Mouse (Mus musculus) brain, adult 2 months (tissue): ENCODE data around the gene Tnfrsf26.
A peak's percentile ranks its signal among the peaks of the same experiment; 100 is the strongest.

ENCODE experiments used
- DNase-seq: peaks from one replicate; pipeline ENCODE4 v3.0.0; 2011; ENCODE audit warnings: low read depth, low spot score

Gene Tnfrsf26

DNA sequence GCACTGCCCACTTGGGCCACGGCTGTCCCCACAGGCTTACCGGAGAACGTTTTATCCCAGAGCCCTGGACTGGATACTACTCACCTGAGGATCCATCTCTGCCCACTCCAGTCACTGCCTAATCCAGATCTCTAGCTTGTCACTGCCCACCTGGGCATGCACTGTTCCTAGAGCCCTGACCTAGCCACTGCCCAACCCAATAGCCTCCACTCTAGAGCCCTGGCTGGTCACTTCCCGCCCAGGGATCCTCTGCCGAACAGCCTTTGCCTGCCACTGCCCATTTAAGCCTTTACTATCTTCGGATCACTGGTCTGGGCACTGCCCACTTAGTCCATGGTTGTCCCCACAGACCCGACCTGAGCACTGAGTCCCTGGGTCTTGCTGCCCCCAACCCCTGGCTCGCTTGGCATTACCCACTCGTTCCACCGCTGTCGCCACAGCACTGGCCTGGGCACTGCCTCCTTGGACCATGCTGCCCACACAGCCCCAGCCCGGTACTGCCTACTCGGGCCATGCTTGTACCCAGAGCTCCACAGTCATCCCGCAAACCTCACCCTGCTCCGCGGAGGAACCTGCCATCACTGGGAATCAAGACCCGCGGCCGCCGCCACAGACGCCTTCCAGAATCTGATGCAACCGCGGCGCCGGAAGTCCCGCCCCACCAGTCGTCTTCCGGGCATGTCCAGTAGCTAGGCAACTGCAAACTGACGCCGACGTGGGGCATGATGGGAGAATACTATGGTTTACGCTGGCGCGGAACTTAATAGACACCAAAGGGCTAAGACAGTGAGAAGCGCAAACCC, 28.9 kb downstream of the Tnfrsf26 start, which contains the start of gene Cars:
TSS of gene Cars (minus strand) at position 663 of the 803 bp plus-strand sequence.
- peak; percentile 97 for DNase-seq

DNA sequence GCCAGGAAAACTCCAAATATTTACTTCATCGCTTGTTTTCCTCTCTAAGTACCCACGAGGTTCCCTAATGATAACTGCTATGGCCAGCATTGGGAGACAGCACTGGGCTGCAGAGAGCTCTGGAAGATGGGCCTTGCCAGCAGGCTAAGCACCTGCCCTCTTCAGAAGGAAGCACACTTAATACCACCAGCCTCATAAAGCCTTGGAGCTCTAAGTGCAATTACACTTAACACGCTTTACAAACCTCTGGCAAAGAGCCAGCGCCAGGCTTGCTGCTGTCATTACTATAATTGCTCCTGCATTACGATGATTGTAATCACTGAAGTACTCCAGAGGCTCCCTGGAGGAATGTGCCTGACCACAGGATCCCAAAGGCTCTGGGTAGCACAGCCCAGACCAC, 33.7 kb downstream of the Tnfrsf26 start:
- peak; percentile 42 for DNase-seq

DNA sequence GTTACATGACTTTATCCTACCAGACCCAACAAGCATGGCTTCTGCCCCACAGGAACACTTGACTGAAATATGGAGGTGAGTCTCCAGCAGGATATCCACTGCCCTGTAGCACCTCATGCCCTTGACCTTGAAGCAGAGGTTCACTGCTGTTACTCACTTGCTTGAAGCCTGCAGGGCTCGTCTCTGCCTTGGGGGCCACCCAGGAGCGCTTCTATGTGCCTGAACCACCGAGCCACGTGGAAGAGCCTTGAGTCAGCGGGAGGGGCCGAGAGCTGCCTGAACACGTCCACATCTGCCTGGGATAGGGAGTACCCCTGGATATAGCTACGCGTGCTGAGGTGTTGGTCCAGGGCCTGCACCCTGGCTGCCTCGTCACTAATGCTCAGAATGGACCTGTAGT, 36.3 kb downstream of the Tnfrsf26 start:
- no peak for DNase-seq

DNA sequence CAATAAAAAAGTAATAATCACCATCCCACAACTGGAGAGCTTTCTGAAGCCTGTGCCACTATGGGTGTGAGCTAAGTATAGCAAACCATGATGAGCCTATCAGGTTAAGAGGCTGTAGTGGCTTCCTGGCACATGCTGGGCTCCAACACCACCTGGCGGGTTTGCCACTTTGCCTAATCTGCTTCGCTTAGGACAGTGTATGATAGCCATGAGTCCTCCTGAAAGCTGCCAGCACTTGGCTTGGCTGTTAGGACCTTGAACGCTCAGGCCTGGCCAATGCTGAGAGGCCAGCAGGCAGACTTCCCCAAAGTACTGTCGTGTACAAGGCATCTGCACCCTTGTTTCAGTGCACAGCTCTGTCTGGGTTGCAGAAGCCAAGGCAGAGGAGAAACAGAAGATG, 40.5 kb downstream of the Tnfrsf26 start:
- DNase-seq, result peak; percentile 50

DNA sequence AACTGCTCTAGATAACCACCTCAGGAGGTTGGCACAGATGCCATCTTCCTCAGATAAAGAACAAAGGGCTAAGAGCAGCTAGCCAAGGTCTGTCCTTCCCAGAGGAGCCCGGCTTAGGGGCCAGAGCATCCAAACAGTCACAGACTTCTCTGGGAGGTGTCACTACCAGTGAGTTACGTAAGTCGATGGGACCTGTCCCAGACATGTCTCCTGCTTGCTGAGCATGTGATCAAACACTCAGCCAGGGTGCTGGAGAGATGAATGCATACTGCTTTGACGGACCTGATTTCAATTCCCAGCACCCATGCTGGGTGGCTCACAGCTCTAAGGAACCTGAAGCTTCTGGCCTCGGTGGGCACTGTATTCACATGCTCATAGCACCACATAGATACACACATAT, 40.9 kb downstream of the Tnfrsf26 start:
- peak; percentile 46 for DNase-seq

DNA sequence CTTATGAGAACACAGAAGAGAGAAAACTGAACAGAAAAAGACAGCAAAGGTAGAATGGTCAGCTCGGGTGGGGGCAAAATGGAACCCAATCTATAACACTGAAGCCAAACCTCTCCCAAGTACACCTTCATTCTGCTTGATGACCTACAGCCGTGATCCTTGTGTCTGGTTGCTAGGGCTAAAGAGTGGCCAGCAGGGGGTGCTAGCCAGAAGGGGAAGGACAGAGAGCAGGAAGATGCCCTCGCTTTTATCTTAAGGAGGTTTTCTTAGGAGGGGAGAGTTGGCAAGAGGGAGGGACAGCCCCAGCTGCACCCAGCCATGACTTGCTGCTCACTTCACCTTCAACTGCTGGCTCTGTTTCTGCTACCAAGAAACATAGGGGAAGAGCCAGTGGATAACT, 44.6 kb downstream of the Tnfrsf26 start:
- DNase-seq, result peak; percentile 76

DNA sequence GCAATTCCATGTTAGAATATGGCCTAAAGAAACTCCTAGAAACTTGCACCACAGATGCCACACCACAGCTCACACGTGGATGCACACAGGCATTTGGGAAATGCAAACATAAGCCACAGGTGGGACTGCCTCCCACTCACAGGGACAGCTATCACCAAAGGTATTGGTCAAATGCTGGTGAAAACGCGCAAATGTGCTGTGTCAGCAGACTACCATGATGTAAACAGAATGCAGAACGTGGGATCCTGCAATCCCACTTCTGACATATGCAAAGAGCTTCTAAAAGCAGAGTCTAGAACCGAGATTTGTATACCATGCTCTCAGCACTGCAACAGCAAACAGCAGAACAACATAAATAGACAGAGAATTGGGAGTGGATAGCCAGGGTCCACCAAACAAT, 45.5 kb downstream of the Tnfrsf26 start:
- no peak for DNase-seq

DNA sequence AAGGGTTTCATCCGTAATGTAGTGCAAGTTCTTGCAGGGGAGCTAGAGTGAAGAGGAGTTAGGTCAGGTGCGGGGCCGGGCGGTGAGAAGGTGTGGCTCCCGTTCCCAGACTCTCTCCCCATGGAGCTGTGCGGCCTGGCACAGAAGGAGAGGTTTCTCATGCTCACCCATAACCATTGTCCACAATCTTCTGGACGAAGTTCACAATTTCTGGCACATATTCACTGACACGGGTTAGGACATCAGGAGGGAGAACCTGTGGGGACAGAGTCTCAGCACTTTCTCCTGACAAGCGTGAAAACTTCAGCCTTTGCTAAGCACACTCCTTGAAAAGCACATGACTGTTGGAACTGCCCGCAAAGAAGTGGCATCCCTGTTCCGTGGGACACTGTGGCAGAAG, 52.8 kb downstream of the Tnfrsf26 start:
- DNase-seq, result no peak

DNA sequence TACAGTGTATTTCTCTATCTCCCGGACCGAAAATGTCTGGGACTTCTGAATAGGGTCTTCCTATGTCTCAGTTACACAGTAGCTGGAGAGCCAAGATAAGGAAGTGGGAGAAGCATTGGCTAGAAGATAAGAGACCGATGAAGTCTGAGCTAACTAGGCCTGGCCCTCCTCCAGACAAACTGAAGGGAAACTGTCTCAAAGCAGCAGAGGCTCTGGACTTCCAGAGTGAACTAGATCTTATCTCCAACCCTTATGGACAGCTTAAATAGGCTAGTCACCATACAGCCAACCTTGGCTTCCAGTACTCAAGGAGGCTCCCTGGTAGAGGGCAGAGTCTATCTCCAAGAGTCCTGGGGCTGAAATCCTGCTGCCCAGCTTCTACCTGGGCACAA, 62.9 kb downstream of the Tnfrsf26 start:
- no peak for DNase-seq

DNA sequence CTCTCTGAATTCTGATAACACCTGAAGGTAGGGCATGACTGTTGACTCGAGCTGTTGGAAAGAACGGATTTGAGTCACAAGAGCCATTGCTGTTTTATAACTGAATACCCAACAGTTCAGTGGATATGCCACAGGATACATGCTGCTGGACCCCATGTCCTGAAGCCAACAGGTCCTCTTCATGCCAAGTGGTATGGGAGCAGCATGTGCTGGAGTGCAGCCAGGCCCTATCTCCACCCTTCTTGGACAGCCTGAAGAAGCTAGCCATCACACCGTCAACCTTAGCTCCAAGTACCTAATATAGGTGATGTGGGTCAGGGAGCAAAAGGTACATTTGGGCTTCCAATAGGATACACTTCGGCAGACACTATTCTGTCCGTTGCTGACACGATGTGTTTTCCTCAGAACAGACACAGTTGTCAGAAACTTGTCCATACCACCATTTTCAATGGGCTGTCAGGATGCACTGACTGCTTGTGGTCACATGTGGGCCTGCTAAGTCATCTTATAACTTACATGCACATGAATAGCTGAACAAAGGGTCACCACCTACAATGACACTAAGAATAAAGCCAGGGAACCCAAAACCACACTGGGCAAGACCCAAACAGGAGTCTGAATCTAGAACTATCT, 63.4 kb downstream of the Tnfrsf26 start:
- DNase-seq, result no peak

DNA sequence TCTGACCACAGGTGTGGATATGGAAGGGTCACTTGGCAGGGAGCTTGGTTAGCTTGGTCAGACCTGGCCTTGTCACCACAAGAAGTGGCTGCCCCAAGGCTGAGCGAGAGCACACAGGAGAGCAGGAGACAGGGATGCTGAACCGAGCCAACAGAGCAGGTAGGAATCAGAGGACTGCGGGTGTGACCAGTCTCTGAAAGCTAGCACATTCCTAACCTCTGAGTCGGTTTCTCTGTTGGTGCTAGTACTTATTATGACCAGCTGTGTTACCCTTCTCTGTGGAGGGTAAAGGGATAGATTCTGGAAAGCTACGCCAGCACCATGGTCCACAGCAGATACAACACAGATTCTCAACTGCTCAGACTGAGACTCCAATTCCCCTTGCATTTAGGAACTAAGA, 64.7 kb downstream of the Tnfrsf26 start:
- no peak for DNase-seq
